Mouse (Mus musculus) heart, embryonic 16.5 days (tissue): ENCODE results near the gene Atp6v1g3. TPM values are rescaled to one million over a fixed set of nuclear protein-coding genes. Genes with fewer than 3 reads are reported as not detected.

ENCODE experiments used
- ATAC-seq: fragments of 200-750 bp; cut with Nextera tagmentation; replicated peaks from 2 replicates; pipeline ENCODE4 v1.8.0; 2017; ENCODE audit warnings: moderate number of reproducible peaks; ENCODE audit not compliant: insufficient read depth, low FRiP score; ENCODE audit errors: extremely low read depth
- H3K27ac ChIP-seq: fragments of 300-500 bp; sonication (generic); 2 replicates; pipeline ENCODE4 v1.5.1; 2014; ENCODE audit warnings: mild to moderate bottlenecking, low read length, control low read depth, moderate library complexity
- H3K27me3 ChIP-seq: fragments of 300-500 bp; sonication (generic); 2 replicates; pipeline ENCODE4 v1.6.1; 2014; ENCODE audit warnings: low read length, mixed read lengths; ENCODE audit not compliant: control insufficient read depth, insufficient read depth
- H3K36me3 ChIP-seq: fragments of 300-500 bp; sonication (generic); 2 replicates; pipeline ENCODE4 v1.6.1; 2014; ENCODE audit not compliant: control insufficient read depth, insufficient read depth
- H3K4me1 ChIP-seq: fragments of 300-500 bp; sonication (generic); 2 replicates; pipeline ENCODE4 v1.6.1; 2014; ENCODE audit warnings: low read length, mixed read lengths; ENCODE audit not compliant: control insufficient read depth, insufficient read depth
- H3K4me2 ChIP-seq: fragments of 300-500 bp; sonication (generic); 2 replicates; pipeline ENCODE4 v1.6.1; 2014; ENCODE audit warnings: low read depth, mild to moderate bottlenecking, control low read depth, low read length
- H3K4me3 ChIP-seq: fragments of 300-500 bp; sonication (generic); 2 replicates; pipeline ENCODE4 v1.5.1; 2014; ENCODE audit warnings: mild to moderate bottlenecking, control low read depth, low read length
- H3K9ac ChIP-seq: fragments of 300-500 bp; sonication (generic); 2 replicates; pipeline ENCODE4 v1.6.1; 2014; ENCODE audit warnings: low read length, control low read depth
- H3K9me3 ChIP-seq: fragments of 300-500 bp; sonication (generic); replicated peaks from 2 replicates; pipeline ENCODE4 v1.6.1; 2016; ENCODE audit warnings: low read length; ENCODE audit not compliant: control insufficient read depth
- WGBS: fragments of 180-500 bp; shearing (Covaris S2); extraction: QIAGEN DNeasy Blood & Tissue Kit; methylation state at CpG from one replicate; pipeline ENCODE4 v1.1.7; 2014; 5-methylcytosine and 5-hydroxymethylcytosine counted together
- polyA plus RNA-seq: library from polyadenylated mRNA; unstranded; fragments of >200 nt; fragmentation: Nextera tagmentation; extraction: Ambion mirVana; gene quantifications from 2 replicates; pipeline ENCODE4 v1.2.1, GENCODE M21; 2015

Gene Atp6v1g3
- polyA plus RNA-seq, 1 experiment from 2014 or later = not detected

- Histone ChIP-seq H3K36me3 (no peaks in the 10 kb centered on the region), H3K27me3 (no peaks in the 10 kb centered on the region), H3K4me2 (peak overlapping the region; percentile 50), H3K4me3 (peak overlapping the region; percentile 18; the same call in 1 of the 2 replicates), H3K9me3 (no peaks in the 10 kb centered on the region), H3K27ac (no peak overlapping the region), H3K9ac (no peak overlapping the region), H3K4me1 (no peaks in the 10 kb centered on the region)
- 12% methylated on average over 12 of the region's 12 CpGs for WGBS
- ATAC-seq = no peak
Observed at GRCm38 (mm10) chr1:138328320-138328719, 54.8 kb downstream of the Atp6v1g3 start.

GRCm38 (mm10) chr1:138330556-138330955, 57.0 kb downstream of the Atp6v1g3 start:
- no peaks in the 10 kb centered on the region for H3K4me1 ChIP-seq
- no peak overlapping the region for H3K27ac ChIP-seq
- H3K36me3 ChIP-seq = no peaks in the 10 kb centered on the region
- WGBS = 91% methylated on average over 2 of the region's 2 CpGs
- ATAC-seq = no peak
- no peak overlapping the region for H3K4me2 ChIP-seq
- H3K9me3 ChIP-seq = no peaks in the 10 kb centered on the region
- no peak overlapping the region for H3K9ac ChIP-seq
- no peaks in the 10 kb centered on the region for H3K27me3 ChIP-seq
- no peak overlapping the region for H3K4me3 ChIP-seq

GRCm38 (mm10) chr1:138331596-138331995, 58.1 kb downstream of the Atp6v1g3 start:
- Histone ChIP-seq H3K36me3 (no peaks in the 10 kb centered on the region), H3K27me3 (no peaks in the 10 kb centered on the region), H3K27ac (no peak overlapping the region), H3K4me3 (no peak overlapping the region), H3K4me2 (no peak overlapping the region), H3K9me3 (no peaks in the 10 kb centered on the region), H3K4me1 (no peaks in the 10 kb centered on the region), H3K9ac (no peak overlapping the region)
- 48% methylated on average over 4 of the region's 4 CpGs for WGBS
- ATAC-seq = no peak

DNA sequence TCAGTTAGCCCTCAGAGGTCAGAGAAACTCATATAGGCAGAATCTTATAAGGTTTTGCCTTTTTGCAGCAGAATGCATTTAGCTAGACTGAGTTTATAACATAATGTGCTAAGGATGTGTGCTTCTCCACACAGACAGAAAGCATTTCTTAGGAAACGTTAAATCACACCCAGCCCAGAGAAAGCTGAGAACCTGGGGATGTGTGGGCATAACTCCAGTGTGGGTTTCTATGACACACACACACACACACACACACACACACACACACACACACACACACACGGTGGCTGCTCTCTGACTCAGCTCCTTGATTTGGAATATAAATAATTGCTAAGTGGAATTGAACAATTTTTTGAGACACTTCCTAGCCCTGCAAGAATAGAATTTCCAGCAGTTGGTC, 61.2 kb downstream of the Atp6v1g3 start:
- Histone ChIP-seq H3K9me3 (no peaks in the 10 kb centered on the region), H3K4me2 (no peak overlapping the region)
- WGBS = 55% methylated on average over 2 of the region's 2 CpGs

DNA sequence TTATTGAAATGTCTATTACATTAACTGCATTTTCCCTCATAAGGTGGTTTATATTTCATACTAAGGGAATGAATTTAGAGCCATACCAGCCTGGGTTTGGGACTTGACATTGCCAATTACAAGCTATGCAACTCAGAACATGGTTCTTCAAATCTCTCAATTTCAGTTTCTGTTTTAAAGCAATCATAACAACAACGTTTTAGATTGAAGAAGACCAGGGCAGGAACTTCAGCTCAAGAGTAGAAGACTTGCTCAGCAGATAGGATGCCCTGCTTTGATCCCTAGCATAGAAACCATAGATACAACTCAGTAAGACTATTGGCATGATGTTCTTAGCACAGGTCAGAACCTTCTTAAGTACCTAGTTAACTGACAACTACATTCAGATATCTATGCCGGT, 63.9 kb downstream of the Atp6v1g3 start:
- H3K4me1 ChIP-seq = no peaks in the 10 kb centered on the region
- H3K4me3 ChIP-seq = no peak overlapping the region
- WGBS = 77% methylated on average over 2 of the region's 2 CpGs
- H3K9ac ChIP-seq = no peak overlapping the region
- H3K4me2 ChIP-seq = no peak overlapping the region
- H3K9me3 ChIP-seq = no peaks in the 10 kb centered on the region
- H3K27ac ChIP-seq = no peak overlapping the region
- ATAC-seq = no peak
- H3K27me3 ChIP-seq = no peaks in the 10 kb centered on the region
- H3K36me3 ChIP-seq = no peaks in the 10 kb centered on the region

More for the DNA sequence above, 61.2 kb downstream of the Atp6v1g3 start:
- no peak for ATAC-seq
- H3K4me3 ChIP-seq = no peak overlapping the region
- no peak overlapping the region for H3K9ac ChIP-seq
- H3K36me3 ChIP-seq = no peaks in the 10 kb centered on the region
- H3K27me3 ChIP-seq = no peaks in the 10 kb centered on the region
- H3K27ac ChIP-seq = no peak overlapping the region
- H3K4me1 ChIP-seq = no peaks in the 10 kb centered on the region

Other genes with a start within 250 kb of the Atp6v1g3 start
- 9.9 and 27.3 TPM in 2 replicates for gene Ptprc, start 98.0 kb upstream of the Atp6v1g3 start, polyA plus RNA-seq